Mouse (Mus musculus) C2C12 (cell line): Measurements from ENCODE around the gene Kcnk13.

Source experiments
- CEBPB ChIP-seq: IDR thresholded peaks from one replicate; pipeline ENCODE4 v1.6.1; 2011; ENCODE audit warnings: low read depth, mild to moderate bottlenecking, control low read depth, moderate library complexity
- CTCF ChIP-seq: IDR thresholded peaks from one replicate; pipeline ENCODE4 v1.5.1; 2011; ENCODE audit not compliant: control insufficient read depth, insufficient read depth, insufficient read length
- USF1 ChIP-seq: IDR thresholded peaks from one replicate; pipeline ENCODE4 v1.6.1; 2011; ENCODE audit warnings: low read depth, mild to moderate bottlenecking, control low read depth, moderate library complexity

DNA sequence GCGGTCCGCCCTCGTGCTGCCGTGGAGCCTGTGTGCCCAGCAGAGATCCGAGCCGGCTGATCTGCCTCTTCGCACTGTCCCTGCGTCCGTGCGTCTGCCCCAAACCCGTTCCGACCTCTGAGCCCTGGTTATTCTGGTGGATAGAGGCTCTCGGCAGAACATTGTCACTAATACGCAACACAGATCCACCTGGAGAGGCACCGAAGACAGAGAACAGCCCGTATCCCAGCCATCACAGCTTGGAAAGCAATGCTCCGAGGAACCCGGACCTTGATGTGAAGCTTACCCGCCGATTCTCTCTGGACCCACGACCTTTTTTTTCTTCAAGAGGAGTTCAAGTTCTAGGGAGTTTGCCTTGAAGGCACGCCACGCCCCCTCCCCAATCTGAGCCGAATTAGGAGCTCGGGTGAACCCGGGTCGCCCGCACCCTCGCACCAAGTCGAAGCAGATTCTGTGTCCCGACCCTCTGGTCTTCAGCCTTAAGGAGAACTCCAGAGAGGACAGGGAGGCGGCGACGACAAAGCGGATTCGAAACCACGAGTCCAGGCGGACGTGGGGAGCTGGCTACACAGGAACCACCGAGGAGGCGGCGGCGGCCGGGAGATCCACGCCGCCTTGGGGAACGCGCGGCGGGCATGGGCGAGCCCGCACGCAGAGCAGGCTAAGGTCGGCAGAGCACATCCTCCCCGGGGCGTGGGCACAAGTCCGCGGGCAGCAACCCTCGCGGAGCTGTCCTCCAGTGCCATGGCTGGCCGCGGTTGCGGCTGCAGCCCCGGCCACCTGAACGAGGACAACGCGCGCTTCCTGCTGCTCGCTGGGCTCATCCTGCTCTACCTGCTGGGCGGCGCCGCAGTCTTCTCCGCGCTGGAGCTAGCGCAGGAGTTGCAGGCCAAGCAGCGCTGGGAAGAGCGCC is 1.2 kb downstream of the Kcnk13 start:
- TF ChIP-seq CTCF, result no peak
- TF ChIP-seq CEBPB, result no peak
- no peak for TF ChIP-seq USF1
